Mouse (Mus musculus) ES-E14 (cell line): ENCODE data around the gene Sgca.

Experiments
- ZC3H11A ChIP-seq: IDR thresholded peaks from 2 replicates; pipeline ENCODE4 v1.6.1; 2012; ENCODE audit warnings: low read depth, mild to moderate bottlenecking, inconsistent platforms, low read length, borderline replicate concordance
- ZNF384 ChIP-seq: IDR thresholded peaks from 2 replicates; pipeline ENCODE4 v1.6.1; 2012; ENCODE audit warnings: low read depth, low read length, inconsistent platforms

DNA sequence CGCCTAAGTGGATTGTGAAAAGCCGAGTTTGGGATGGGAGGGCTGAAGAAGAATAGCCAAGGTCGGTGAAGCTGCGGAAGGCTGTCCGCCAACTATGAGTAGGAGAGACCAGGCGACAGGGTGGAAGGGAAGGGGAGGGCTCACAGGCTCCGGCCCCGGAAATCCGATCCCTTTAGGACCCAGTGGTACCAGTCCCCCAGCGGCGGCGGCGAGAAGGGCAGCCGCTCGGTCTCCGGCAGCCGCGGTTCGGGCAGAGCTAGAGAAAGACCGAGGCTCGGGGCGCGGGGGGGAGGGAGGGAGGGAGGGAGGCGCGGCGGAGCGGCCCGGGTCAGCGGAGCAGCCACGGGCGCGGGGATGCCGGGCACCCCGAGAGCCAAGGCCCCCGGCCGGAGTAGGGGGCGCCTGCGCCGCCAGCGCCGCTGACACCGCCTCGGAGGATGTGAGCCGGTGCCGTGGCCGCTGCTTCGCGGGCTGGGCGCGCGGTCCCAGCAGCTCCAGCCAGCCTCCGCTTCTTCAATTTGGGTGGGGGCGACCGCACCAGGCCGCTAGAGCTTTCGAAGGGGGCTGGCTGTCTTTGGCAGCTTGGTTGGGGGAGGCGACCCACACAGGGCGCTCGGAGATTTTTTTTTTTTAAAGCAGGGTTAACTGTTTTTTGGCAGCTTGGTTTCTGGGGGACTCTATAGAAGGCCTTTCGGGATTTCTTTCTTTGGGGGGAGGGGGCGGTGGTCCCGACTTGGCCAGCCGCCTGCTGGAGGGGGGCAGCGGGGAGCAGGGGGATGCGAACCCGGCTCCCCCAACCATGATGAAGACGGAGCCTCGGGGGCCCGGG is 14.8 kb upstream of the Sgca start, which contains the start of gene Ppp1r9b:
- no peak for TF ChIP-seq ZC3H11A
- no peak for TF ChIP-seq ZNF384
